Mouse (Mus musculus): ENCODE data around the gene Rbl2.

Gene Rbl2

GRCm38 (mm10) chr8:91069834-91070233 lies at the start of gene Rbl2:
Gene Rbl2, plus strand, starts transcription at chr8:91070057.
- peak; percentile 90 for DNase-seq (ENCODE audit: low spot score)

- DNase-seq (ENCODE audit: low spot score) = no peak
Observed at GRCm38 (mm10) chr8:91034417-91034816, 35.4 kb upstream of the Rbl2 start.

- no peak for DNase-seq (ENCODE audit: low spot score)
Observed at GRCm38 (mm10) chr8:91036905-91037304, 33.0 kb upstream of the Rbl2 start.

DNA sequence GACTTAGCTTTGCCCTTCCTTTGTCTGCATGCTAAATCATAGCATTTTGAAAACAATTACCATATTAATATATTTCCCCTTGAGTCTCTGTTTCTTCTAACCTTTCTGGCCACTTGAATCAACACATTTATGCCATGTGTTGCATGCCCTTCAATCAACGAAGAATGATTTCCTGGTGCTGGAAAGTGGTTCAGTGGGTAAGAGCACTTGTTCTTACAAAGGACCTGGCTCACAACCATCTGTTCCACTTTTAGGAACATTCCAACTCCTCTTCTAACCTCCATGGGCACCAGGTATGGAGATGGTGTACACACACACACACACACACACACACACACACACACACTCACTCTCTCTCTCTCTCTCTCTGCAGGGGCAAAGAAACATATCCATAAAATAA lies 31.2 kb upstream of the Rbl2 start:
- DNase-seq (ENCODE audit: low spot score) = no peak

DNA sequence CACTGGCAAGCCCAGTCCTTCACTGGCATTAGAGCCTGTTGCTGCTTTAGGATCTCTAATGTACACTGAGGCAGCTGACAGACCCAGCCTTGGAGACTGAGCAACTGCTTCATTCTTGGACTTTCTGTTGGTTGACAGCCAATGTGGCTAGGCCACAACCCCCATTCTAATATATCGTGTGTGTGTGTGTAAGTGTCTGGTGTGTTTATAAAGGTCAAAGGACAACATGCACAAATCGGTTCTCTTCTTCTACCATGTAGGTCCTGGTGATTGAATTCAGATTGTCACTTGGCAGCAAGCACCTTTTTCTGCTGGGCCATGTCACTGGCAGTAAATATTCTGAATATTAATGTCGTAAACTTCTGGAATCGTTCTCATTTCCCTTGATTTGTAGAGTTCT lies 23.5 kb upstream of the Rbl2 start:
- DNase-seq (ENCODE audit: low spot score) = no peak

- DNase-seq (ENCODE audit: low spot score) = peak; percentile 40
Observed at GRCm38 (mm10) chr8:91051037-91051436, 18.8 kb upstream of the Rbl2 start.

DNA sequence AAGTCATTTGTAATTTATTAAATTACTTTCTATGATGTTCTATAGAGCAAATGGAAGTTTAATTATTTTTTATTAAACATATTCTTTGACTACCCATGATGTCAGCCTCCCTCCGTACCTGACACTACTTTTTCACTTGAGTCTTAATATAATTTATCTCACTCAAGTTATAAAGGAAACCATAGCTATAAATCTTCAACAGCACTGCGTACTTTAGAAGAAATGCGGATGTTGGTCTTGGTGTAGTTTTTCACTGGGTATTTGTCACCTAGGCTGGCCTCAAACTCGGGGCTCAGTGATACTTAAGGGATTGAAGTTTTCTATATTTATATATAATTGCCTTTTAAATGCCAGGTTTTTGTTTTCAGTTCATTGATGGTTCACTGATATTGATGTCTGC lies 15.4 kb upstream of the Rbl2 start:
- DNase-seq (ENCODE audit: low spot score) = no peak

- no peak for DNase-seq (ENCODE audit: low spot score)
Observed at GRCm38 (mm10) chr8:91056848-91057247, 13.0 kb upstream of the Rbl2 start.

DNA sequence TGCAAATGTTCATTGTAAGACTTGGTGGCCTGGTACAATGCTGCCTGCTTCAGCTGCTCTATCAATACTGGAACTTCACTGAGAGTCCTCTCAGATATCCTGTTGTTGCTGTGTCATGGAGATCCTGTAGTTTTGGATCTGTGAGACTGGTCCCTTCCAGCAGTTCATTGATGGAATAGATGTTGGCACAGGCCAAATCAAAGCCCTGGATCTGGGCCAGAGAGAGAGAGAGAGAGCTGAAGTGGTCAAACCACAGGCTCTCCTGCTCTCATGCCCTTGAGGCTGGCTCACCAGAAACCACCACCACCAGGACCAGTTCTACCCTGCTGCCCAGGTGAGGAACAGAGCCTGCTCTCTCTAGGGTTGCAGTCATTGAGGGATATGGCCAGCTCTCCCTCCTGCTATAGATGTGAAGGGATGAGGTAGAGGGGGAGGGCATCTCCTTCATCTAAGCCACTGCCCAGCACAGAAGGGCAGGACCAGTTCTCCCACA lies 10.7 kb upstream of the Rbl2 start:
- DNase-seq (ENCODE audit: low spot score) = no peak

DNA sequence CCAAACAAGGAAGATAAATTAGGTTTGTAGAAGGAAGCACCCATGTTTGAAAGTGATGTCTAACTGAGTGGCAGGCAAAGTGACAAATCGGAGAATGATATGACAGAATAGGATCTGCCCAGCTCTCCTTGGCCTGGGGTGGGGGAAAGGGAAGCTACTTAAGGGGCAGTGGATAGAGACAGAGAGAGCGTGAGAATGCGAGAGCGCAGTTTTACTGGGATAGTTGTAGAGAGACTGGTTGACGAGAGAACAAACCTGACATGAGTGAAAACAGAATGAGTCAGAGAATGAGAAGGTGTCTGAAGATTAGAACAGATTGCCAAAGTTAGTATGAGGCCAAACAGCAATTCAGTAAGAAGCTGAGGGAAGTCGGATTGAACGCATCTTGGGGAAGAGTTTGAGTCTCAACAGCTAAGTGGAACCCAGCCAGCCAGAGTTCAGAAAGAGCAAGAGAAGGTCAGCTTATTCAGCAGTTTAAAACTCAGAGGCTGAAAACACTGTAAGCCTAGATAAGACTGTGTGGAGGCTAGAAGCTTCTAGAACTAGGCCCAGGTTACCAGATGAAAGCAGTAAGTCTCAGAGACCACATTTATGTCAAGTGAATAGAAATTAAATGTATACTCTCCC lies 9.9 kb upstream of the Rbl2 start:
- no peak for DNase-seq (ENCODE audit: low spot score)

- DNase-seq (ENCODE audit: low spot score) = no peak
Observed at GRCm38 (mm10) chr8:91060555-91061471, 9.0 kb upstream of the Rbl2 start.

DNA sequence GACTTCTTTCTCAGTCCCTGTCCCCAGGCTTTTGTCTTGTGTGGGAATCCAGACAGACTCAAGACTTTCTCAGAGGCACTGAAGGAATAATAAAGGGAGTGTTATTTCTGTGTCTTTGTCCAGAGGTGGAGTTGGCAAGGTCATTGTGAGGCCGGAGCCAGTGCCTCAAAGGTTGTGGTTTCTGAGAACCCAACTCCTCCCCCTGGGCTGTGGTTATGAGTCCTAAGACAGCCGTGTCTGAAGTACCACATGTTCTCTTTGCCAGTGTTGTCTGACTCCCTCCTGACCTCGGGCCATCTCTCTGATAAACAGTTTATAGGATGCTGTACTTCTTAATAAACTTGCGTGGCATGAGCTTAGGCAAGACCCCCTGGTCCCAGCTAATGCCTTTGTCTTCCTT lies 4.7 kb upstream of the Rbl2 start:
- no peak for DNase-seq (ENCODE audit: low spot score)

GRCm38 (mm10) chr8:91069407-91069806 lies 450 bp upstream of the Rbl2 start:
- no peak for DNase-seq (ENCODE audit: low spot score)

DNA sequence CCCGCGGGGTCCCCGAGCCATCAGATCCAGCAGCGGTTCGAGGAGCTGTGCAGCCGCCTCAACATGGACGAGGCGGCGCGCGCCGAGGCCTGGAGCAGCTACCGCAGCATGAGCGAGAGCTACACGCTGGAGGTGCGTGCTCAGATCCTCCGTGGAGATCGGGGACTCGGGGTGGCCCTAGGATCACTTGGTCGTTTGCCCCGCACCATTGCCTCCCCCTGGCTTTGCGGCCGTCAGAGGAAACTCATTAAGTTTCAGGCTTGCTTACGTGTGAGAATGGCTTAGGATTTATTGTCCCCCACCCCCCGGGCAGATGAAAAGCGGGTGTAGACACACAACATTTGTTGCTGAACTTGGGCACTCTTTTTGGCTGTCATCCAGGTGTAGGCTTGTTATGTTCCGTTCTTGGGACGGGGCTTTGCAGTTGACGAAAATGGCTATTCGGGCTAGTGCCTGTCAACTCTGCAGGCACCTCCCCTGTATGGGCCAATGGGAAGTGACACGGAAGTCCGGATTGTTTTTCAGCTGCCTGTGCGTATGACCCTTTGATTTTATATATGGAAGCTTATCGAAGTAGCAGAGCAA lies 510 bp downstream of the Rbl2 start:
- DNase-seq (ENCODE audit: low spot score) = peak; percentile 73

DNA sequence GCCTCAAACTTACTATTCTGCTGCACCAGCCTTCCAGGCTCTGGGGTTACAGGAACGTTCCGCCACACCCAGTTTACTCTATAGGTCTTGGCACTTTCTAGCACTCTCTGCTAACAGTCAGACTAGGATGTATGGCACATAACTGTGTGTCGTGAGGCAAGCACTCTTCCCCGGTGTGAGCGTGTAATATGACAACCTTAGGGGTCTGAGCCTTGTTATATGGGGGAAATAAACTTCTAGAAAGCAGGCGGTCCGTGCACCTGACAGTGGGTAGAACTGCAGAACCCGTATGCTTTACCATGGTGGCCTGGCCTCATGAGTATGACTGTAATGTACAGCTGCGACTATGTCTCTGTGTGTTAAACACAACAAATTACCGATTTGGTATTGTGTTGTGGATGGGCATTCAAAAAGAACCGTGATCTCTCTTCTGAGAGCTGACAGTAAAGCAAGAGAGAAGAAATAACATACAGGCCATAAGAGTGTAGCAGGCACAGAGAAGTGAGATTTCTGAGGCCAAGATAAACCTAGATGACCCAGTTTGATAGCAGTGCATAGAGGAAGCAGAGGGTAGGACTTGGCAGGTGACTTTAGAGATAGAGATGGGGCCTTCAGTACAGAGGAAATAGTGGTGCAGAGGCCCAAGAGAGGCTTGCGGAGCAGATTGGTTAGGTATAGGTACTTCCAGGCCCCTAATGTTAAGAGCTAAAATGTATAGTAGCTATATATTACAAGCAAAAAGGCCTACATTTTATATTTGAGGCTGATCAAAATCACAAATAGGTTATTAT lies 7.4 kb downstream of the Rbl2 start:
- no peak for DNase-seq (ENCODE audit: low spot score)

- no peak for DNase-seq (ENCODE audit: low spot score)
Observed at GRCm38 (mm10) chr8:91079678-91080077, 9.8 kb downstream of the Rbl2 start.

DNA sequence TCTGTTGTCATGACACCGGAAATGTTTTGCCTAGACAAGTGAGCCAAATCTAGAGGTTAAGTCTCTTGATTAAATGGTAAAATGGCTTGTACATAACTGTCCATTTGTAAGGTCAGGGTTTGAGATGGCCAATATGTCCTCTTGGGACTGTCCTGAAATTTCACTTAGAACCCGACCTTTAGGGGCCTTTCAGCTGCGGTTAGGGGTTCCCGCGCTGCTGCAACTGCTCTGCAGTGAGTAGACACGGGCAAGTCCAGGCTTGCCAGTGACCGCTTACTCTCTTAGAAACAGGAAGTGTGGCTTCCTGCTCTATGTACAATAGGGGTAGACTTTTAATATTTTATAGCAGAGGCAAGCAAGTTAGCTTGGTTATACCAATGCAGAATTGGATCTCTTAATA lies 12.1 kb downstream of the Rbl2 start:
- DNase-seq (ENCODE audit: low spot score) = no peak

GRCm38 (mm10) chr8:91082428-91082827 lies 12.6 kb downstream of the Rbl2 start:
- no peak for DNase-seq (ENCODE audit: low spot score)

DNA sequence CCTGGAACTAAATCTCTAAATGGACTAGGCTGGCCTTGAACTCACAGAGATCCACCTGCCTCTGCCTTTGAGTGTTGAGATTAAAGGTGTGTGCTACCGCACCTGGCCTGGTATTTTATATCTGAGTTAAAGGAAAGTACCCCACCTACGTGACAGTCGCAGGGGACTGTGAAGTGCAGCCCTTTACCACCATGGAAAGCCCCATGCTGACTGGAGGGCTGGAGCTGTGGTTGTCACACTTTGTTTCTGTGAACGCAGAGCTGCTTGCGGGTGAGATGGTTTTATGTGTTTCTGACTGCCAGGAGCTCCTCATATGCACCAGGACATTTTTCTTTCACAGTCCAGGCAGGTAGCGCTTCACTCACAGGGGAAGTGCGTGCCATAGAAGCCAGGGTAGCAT lies 18.6 kb downstream of the Rbl2 start:
- no peak for DNase-seq (ENCODE audit: low spot score)

- no peak for DNase-seq (ENCODE audit: low spot score)
Observed at GRCm38 (mm10) chr8:91089601-91090000, 19.7 kb downstream of the Rbl2 start.

DNA sequence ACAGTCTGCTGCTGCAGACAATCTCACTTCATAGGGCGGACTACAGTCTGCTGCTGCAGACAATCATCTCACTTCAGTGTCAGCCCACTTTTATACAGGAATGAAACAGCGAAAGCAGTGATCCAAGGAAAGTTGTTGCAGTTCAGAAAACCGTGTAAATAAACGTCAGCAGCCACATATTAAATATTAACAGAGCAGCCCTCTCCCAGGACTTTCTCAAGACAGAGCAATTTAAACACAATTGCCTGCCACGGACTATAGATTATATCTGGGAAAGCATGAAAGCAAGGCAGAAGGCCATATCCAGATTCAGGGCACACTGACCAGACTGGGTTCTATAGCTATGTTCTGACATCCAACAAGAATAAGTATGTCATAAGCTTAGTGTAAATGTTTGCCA lies 24.3 kb downstream of the Rbl2 start:
- DNase-seq (ENCODE audit: low spot score) = no peak

DNA sequence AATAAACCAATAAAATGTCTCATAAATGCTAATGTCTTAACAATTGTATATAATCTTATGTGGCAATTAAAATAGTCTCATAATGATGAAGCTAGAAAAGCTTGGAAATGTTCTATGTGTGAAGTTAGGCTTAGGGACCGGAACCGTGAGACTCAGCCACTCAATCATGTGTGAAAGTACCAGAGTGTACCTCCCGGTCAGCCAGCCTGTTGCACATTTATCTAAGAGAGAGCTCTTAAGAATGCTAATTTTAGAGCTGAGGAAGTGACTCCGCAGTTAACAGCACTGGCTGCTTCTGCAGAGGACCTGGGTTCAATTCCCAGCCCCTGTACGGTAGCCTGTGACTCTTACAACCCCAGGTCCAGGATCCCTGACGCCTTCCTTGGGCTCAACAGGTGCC lies 28.2 kb downstream of the Rbl2 start:
- no peak for DNase-seq (ENCODE audit: low spot score)
